ENCODE assay signal across 14 mouse cellular contexts in the genomic region with DNA sequence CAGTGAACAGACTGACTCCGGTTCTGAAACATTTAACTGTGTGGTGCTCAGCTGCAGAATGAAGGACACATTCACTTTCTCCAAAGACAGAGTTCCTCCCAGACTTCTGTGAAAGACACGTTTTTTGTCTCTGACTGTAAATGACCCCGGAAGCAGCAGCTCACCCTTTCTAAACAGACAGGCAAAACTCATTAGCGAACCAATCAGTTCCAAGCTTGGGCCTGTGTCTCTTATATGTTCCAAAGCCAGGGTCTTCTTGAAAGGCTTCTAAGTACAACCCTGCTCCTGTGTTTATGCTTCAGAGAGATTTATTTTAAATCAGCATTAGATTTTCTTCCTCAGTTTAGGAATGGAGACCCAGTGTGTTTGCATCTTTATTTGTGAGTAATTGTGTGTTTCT.
A peak's percentile ranks its signal among the peaks of the same experiment; 100 is the strongest.
DNase-seq lines count a peak whose midpoint lies in the region; ATAC-seq and TF ChIP-seq lines count a peak whose summit lies in the region.
"Had no signal": no experiment of that assay in that cellular context is flagged by ENCODE, and none has a peak within 500 bp of the region (broad histone marks: within the 10 kb centered on the region; RNA-seq: fewer than 3 reads in every experiment).

No protein-coding gene starts in this region.

- H3K4me2 ChIP-seq in forebrain, postnatal 0 days (ENCODE audit: low read depth): no peak overlapping the region
- H3K4me2 ChIP-seq in forebrain, embryonic 16.5 days (ENCODE audit: low read length): no peak overlapping the region
- H3K4me2 ChIP-seq in lung, embryonic 14.5 days: no peak overlapping the region
- H3K4me2 ChIP-seq in intestine, embryonic 16.5 days (ENCODE audit: low read depth, low read length): no peak overlapping the region
- H3K4me2 ChIP-seq in stomach, postnatal 0 days (replicated peaks; ENCODE audit: low read depth): no peak overlapping the region
- H3K4me2 ChIP-seq: forebrain, embryonic 12.5 days; heart, embryonic 12.5 days; hindbrain, embryonic 14.5 days had no signal

- H3K4me3 ChIP-seq in forebrain, postnatal 0 days (ENCODE audit: low read depth, low read length): no peak overlapping the region
- no peak overlapping the region for H3K4me3 ChIP-seq in forebrain, embryonic 16.5 days (replicated peaks; ENCODE audit: low read length)
- H3K4me3 ChIP-seq in lung, embryonic 14.5 days (ENCODE audit: low read depth, low read length): no peak overlapping the region
- H3K4me3 ChIP-seq in intestine, embryonic 16.5 days (ENCODE audit: low read length): no peak overlapping the region
- no peak overlapping the region for H3K4me3 ChIP-seq in stomach, postnatal 0 days (ENCODE audit: low read depth, low read length)
- H3K4me3 ChIP-seq: forebrain, embryonic 12.5 days; heart, embryonic 12.5 days; hindbrain, embryonic 10.5 days had no signal

- H3K27me3 ChIP-seq in forebrain, postnatal 0 days (ENCODE audit: insufficient read depth, low read length): no peaks in the 10 kb centered on the region
- H3K27me3 ChIP-seq in forebrain, embryonic 16.5 days (replicated peaks; ENCODE audit: control insufficient read depth, insufficient read depth, low read length): no peaks in the 10 kb centered on the region
- no peaks in the 10 kb centered on the region for H3K27me3 ChIP-seq in lung, embryonic 14.5 days (ENCODE audit: insufficient read depth, low read length)
- no peaks in the 10 kb centered on the region for H3K27me3 ChIP-seq in intestine, embryonic 16.5 days (replicated peaks; ENCODE audit: control insufficient read depth, insufficient read depth, low read length)
- H3K27me3 ChIP-seq in stomach, postnatal 0 days (ENCODE audit: control insufficient read depth, insufficient read depth, low read length): no peaks in the 10 kb centered on the region
- H3K27me3 ChIP-seq: forebrain, embryonic 12.5 days; heart, embryonic 12.5 days had no signal

- H3K9ac ChIP-seq in forebrain, postnatal 0 days: no peak overlapping the region
- H3K9ac ChIP-seq in forebrain, embryonic 16.5 days (replicated peaks; ENCODE audit: low read depth, low read length): no peak overlapping the region
- no peak overlapping the region; the same call in 1 of the 2 replicates for H3K9ac ChIP-seq in lung, embryonic 14.5 days
- H3K9ac ChIP-seq in intestine, embryonic 16.5 days (ENCODE audit: low read depth, low read length): no peak overlapping the region
- H3K9ac ChIP-seq in stomach, postnatal 0 days (ENCODE audit: low read length): no peak overlapping the region
- H3K9ac ChIP-seq: forebrain, embryonic 12.5 days; heart, embryonic 12.5 days; hindbrain, embryonic 14.5 days had no signal

- DNase-seq in forebrain, postnatal 0 days: no peak
- DNase-seq in lung, embryonic 14.5 days: peak; percentile 56
- DNase-seq in lung, postnatal 25 days (ENCODE audit: low spot score): no peak
- DNase-seq in stomach, postnatal 0 days (ENCODE audit: low spot score): no peak
- no peak for DNase-seq in adrenal gland, adult 2 months
- DNase-seq: cerebellum, adult 11-12 months; cerebellum, adult 9-11 months; cerebellum, postnatal 36 days had no signal

- no peaks in the 10 kb centered on the region for H3K36me3 ChIP-seq in forebrain, postnatal 0 days (ENCODE audit: insufficient read depth)
- H3K36me3 ChIP-seq in forebrain, embryonic 16.5 days (ENCODE audit: control insufficient read depth, insufficient read depth): no peaks in the 10 kb centered on the region
- H3K36me3 ChIP-seq in lung, embryonic 14.5 days (ENCODE audit: insufficient read depth): 0 out of 2 replicates have a peak, but pooled peaks cover 7% of the 10 kb centered on the region
- no peaks in the 10 kb centered on the region for H3K36me3 ChIP-seq in intestine, embryonic 16.5 days (ENCODE audit: control insufficient read depth, insufficient read depth, low read length)
- no peaks in the 10 kb centered on the region for H3K36me3 ChIP-seq in stomach, postnatal 0 days (ENCODE audit: control insufficient read depth, insufficient read depth, low read length)
- H3K36me3 ChIP-seq: forebrain, embryonic 12.5 days; heart, embryonic 12.5 days; hindbrain, embryonic 10.5 days had no signal

- ATAC-seq in forebrain, postnatal 0 days: 0 out of 2 replicates have a peak, but pooled peaks have one; percentile 23
- no peak for ATAC-seq in forebrain, embryonic 16.5 days
- peak; percentile 64; the same call in 1 of the 2 replicates for ATAC-seq in lung, embryonic 14.5 days (ENCODE audit: insufficient read depth)
- ATAC-seq in intestine, embryonic 16.5 days: 0 out of 2 replicates have a peak, but pooled peaks have one; percentile 37
- no peak for ATAC-seq in stomach, postnatal 0 days (ENCODE audit: low FRiP score, low TSS enrichment)

- TF ChIP-seq EP300 in stomach, postnatal 0 days (optimal IDR thresholded peaks at IDR 0.05): no peak

- no peak overlapping the region for H3K27ac ChIP-seq in forebrain, postnatal 0 days (ENCODE audit: low read depth, low read length)
- no peak overlapping the region for H3K27ac ChIP-seq in forebrain, embryonic 16.5 days (ENCODE audit: low read length)
- peak overlapping the region; percentile 82 for H3K27ac ChIP-seq in lung, embryonic 14.5 days (ENCODE audit: low read depth)
- peak overlapping the region; percentile 49 for H3K27ac ChIP-seq in intestine, embryonic 16.5 days (ENCODE audit: low read length)
- H3K27ac ChIP-seq in stomach, postnatal 0 days (replicated peaks): peak overlapping the region; percentile 45; the same call in 1 of the 2 replicates
- H3K27ac ChIP-seq: forebrain, embryonic 12.5 days; hindbrain, embryonic 10.5 days; hindbrain, embryonic 14.5 days had no signal

- 0 out of 2 replicates have a peak, but pooled peaks cover 3% of the 10 kb centered on the region for H3K4me1 ChIP-seq in forebrain, postnatal 0 days (ENCODE audit: insufficient read depth)
- H3K4me1 ChIP-seq in forebrain, embryonic 16.5 days (replicated peaks; ENCODE audit: control insufficient read depth, insufficient read depth, low read length): no peaks in the 10 kb centered on the region
- peaks cover 6% of the 10 kb centered on the region for H3K4me1 ChIP-seq in lung, embryonic 14.5 days (ENCODE audit: insufficient read depth)
- peaks cover 5% of the 10 kb centered on the region for H3K4me1 ChIP-seq in intestine, embryonic 16.5 days (ENCODE audit: control insufficient read depth, insufficient read depth, low read length)
- no peaks in the 10 kb centered on the region for H3K4me1 ChIP-seq in stomach, postnatal 0 days (replicated peaks; ENCODE audit: control insufficient read depth, insufficient read depth)
- H3K4me1 ChIP-seq: forebrain, embryonic 12.5 days; hindbrain, embryonic 10.5 days had no signal

- 52% methylated on average over 4 of the region's 4 CpGs for WGBS in forebrain, postnatal 0 days
- WGBS in forebrain, embryonic 16.5 days: 63% methylated on average over 4 of the region's 4 CpGs
- WGBS in lung, embryonic 14.5 days: 31% methylated on average over 4 of the region's 4 CpGs
- 41% methylated on average over 4 of the region's 4 CpGs for WGBS in intestine, embryonic 16.5 days
- WGBS in stomach, postnatal 0 days: 41% methylated on average over 4 of the region's 4 CpGs

- TF ChIP-seq CTCF in forebrain, postnatal 0 days (IDR thresholded peaks at IDR 0.05; ENCODE audit: low read depth): no peak
- TF ChIP-seq CTCF in lung, embryonic 14.5 days (IDR thresholded peaks at IDR 0.05; ENCODE audit: low read depth): no peak
- no peak for TF ChIP-seq CTCF in stomach, postnatal 0 days (IDR thresholded peaks at IDR 0.05; ENCODE audit: low read depth)

- no peaks in the 10 kb centered on the region for H3K9me3 ChIP-seq in forebrain, postnatal 0 days (ENCODE audit: low read length)
- H3K9me3 ChIP-seq in forebrain, embryonic 16.5 days (ENCODE audit: control insufficient read depth, low read length): no peaks in the 10 kb centered on the region
- no peaks in the 10 kb centered on the region for H3K9me3 ChIP-seq in lung, embryonic 14.5 days (ENCODE audit: low read depth, low read length)
- peaks cover 4% of the 10 kb centered on the region; the same call in 1 of the 2 replicates for H3K9me3 ChIP-seq in intestine, embryonic 16.5 days (ENCODE audit: control insufficient read depth, low read length)
- H3K9me3 ChIP-seq in stomach, postnatal 0 days (ENCODE audit: control insufficient read depth, low read length): no peaks in the 10 kb centered on the region
- H3K9me3 ChIP-seq: forebrain, embryonic 12.5 days; heart, embryonic 12.5 days; hindbrain, embryonic 10.5 days had no signal

Comparison
In these comparisons a context has a peak if more than half of its experiments do, and no peak if none do; other contexts are left out.
1. ATAC-seq: peak in forebrain, postnatal 0 days (single experiment), lung, embryonic 14.5 days (single experiment) and intestine, embryonic 16.5 days (single experiment); none in forebrain, embryonic 16.5 days (single experiment) and stomach, postnatal 0 days (single experiment).
2. H3K27ac ChIP-seq: peak in lung, embryonic 14.5 days (single experiment), intestine, embryonic 16.5 days (single experiment) and stomach, postnatal 0 days (single experiment); none in forebrain, postnatal 0 days (single experiment) and forebrain, embryonic 16.5 days (single experiment).